Mouse (Mus musculus): Measurements from ENCODE around the gene Gimap8.

Gene Gimap8

DNA sequence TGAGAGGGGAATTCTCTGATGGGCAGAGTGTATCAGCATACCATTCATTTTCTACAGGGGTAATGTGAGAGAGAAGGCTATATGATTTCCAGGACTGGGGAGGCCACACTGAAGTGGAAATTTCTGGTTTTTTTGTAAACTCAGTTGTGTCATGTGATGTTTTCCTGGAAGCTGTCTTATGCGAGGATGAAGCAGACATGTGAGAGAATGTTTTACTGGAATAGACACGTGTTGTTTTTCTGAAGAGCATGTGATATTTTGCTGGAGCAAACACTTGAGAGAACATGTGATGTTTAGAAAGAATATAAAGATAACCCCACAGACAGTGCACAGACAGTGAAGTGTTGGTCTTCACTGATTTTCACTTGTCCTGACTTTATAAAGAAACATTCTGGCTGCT, 8.5 kb upstream of the Gimap8 start:
- DNase-seq (ENCODE audit: low read depth): no peak

DNA sequence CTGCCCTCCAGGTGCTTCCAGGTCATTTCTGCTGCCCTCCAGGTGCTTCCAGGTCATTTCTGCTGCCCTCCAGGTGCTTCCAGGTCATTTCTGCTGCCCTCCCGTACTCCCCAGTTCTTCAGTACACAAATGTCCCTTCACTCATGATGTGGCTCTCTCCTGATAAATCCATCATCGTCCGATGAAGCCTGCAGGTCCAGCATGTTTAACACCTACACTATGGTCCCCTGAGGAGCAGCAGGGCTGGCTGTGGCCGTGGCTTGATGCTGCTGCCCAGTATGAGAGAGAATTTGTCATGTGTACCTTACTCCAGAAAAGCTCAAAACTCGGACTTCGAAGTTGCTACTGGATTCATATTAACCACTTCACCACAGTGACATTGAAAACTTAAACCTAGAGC, 5.6 kb upstream of the Gimap8 start:
- DNase-seq (ENCODE audit: low read depth): no peak

DNA sequence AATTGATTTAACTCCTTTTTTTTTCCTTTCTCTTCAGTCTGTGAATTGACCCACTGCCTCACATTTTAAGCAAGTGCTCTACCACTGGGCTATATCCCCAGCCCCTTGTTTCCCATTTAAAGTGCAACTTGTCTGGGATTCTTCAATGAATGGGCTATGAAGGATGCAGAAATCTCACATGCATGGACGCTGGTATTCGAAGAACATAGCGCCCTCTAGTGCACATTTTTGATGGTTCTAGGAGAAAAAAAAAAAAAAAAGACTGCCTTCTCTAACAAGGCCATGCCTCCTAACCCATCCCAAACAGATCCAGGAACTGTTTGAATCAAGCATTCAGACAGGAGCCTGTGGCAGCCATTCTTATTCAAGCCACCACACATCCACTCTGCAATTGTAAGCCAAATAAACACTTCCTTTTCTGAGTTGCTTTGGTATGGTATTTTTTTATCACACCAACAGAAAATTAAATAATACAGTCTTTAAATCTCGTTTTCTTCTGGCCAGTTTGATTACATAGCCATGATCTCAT, 4.2 kb upstream of the Gimap8 start:
- peak; percentile 90 for DNase-seq (ENCODE audit: low read depth)

DNA sequence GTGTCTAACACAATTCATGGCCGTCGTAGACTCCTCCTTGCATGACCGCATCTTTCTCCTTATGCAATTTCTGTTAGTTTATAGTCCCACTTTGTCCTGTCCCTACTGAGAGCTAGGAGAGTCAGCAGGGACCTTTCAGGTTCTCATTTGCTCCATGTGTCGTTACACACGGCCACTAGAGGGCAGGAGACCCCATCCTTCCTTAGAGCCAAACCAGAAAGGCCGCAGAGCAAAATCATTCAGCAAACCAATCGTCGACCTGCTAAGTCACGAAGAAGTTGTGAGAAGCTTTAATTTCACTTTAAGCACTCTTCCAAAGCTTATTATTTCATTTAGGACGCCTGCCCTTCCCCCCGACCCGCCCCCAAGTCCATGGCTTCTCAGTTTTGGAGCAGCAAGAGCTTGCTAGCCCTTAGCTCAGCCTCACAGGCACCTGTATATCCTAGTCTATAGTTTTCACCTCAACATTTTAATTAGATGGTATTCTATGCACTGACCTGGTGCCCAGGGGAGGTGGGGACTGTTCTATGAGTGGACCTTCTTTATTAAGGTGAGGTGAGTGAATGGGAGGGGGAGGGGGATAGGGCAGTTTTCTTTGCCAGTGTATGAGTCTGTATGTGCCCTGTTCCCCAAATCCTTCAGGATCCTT, 1.2 kb upstream of the Gimap8 start:
- DNase-seq (ENCODE audit: low read depth): peak; percentile 82

DNA sequence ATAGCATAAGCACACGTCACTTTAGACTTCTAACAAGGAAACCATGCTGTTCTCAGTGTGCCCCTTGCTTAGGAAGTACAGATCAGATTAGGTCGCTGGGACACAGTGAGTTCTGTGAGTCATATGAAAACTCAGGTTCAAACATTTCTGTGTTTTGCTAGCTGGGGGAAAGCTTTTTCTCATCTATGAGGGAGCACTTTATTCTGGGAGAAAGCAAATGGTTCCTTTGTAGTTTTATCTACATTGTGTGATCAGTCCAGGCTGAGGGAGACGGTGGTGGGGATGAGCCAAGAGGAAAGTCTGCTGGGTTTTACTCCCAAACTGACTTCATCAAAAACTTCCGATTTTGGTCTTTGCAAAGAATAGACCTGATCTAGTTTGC, 734 bp upstream of the Gimap8 start:
- no peak for DNase-seq (ENCODE audit: low read depth)

DNA sequence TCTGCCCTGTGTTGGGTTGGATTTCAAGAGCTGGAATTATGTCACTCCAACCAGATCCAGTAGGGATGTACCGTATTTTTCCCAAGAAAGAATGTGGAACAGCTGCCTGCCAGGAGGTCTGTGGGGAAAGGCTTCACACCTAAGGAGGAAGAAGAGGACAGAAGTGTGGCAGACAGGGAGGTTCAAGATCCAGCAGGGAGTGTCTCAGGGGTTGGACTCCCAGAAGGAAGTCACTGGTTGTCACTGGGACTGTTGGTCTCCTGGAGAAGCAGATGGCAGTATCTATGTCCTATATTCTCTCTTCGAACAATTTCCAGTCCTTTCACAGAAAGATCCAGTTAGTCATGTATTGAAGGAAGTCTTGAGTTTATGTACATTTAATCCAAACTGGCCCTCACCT, 577 bp downstream of the Gimap8 start:
- no peak for DNase-seq (ENCODE audit: low read depth)

DNA sequence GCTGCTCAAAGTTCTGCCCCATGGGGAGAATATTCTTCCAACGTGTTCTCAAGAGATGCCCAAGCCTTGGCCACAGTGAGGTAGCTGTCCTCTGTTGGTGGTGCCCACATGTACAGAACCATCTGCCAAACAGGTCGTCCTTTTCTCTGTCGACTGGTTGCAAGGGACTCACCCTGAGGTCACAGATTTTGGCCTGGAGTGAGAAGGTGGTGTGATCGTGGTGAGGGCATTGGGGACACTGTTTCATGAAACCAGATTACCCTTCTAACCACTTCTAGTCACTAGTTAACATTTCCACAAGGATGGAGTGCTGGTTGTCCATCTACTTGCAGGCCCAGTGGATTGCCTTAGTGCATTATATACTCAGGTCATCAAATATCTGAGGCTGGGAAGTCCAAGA, 1.7 kb downstream of the Gimap8 start:
- DNase-seq (ENCODE audit: low read depth): no peak

DNA sequence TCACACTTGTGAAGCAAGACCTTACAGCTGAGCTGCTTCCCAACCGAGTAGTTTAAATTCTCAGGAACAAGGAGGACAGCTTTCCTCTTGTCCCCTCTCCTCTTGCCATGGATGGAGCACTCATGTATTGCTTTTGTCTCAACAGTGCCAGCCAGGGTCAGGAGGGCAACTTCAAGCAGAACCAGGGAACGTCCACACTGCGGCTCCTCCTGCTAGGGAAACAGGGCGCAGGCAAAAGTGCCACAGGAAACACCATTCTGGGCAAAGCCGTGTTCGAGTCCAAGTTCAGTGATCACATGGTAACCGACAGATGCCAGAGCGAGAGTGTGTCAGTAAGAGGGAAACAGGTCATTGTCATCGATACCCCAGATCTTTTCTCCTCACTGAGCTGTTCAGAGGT, 3.0 kb downstream of the Gimap8 start:
- DNase-seq (ENCODE audit: low read depth): no peak

DNA sequence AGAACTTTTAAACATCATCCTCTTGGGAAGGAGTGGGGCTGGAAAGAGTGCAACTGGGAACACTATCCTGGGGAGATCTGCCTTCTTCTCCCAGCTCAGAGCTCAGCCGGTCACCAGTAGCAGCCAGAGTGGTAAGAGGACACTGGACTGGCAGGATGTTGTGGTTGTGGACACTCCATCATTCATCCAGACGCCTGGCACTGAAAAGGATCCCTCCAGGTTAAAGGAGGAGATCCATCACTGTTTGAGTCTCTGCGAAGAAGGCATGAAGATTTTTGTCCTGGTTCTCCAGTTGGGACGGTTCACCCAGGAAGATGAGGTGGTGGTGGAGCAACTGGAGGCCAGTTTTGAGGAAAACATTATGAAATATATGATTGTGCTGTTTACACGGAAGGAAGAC, 11.7 kb downstream of the Gimap8 start:
- DNase-seq (ENCODE audit: low read depth): no peak

DNA sequence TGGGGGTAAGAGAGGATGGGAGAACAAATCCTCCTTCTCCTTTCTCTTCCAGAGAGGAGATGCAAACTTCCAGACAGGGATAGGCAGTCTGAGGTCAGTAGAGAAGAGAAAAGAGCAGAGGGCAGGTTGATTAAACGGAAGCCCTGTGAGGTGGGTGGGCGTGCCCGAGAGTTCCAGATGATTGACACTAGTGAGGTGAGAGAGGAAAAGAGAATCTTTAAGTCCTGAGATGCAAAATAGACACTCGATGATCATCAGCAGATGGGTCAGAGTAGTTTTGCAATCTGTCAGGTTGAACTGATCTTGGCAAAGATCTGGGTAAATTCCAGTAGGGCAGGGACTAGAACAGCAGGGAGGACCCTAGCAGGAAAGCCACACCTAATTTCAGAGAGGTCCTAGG, 17.7 kb downstream of the Gimap8 start:
- DNase-seq (ENCODE audit: low read depth): no peak

DNA sequence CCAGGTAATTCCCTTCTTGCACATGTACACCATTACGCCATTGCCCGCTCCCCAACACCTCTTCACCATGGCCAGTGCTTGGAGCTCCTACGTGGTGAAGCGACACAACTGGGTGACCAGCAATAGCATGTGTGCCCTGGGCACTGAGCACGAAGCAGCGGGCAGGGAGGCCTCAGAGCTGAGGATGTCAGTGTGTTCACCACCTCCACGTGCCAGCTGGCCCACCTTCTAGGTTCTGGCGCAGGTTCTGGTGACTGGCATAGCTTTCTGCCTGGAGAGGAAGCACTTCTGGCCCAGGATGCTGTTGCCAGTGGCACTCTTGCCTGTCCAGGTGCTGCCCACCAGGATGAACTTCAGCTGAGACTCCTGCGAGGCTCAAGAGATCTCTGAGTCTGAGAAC, 18.4 kb downstream of the Gimap8 start:
- DNase-seq (ENCODE audit: low read depth): no peak

DNA sequence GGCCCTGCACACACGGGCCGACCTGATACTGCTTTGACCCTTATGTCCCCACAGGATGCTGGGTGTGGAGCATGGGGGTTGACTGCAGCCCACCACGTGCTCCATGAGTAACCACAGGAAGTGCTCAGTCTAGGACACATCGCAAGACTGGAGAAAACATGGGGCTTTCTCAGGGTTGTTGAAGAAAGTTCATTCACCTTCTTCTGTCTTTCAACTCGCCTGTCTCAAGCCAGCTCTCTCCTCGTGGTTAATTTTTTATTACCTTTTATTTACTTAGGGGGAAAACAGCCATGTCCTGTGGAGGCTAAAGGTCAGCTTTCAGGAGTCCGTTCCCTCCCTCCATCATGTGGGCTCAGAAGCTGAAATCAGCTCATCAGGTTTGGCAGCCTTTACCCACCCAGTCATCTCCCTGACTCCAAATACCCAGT, 19.1 kb downstream of the Gimap8 start:
- no peak for DNase-seq (ENCODE audit: low read depth)

DNA sequence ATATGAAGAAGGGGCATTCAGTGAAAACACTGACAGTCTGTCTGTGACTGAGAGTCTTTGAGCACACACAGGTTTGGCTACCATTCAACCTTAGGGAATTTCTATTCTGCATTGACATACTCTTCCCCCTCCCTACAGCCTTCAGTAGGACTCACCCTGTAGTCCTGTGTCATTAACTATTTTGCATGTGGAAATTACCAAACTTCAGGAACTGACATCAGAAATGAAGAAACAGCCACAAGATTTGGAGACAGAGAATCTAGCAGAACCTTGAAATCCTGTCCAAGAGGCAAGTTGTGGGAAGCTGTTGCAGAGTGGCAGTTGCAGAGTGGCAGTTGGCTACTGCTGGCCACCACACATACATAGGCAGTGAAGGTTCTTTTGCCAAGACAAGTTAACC, 21.0 kb downstream of the Gimap8 start:
- DNase-seq (ENCODE audit: low read depth): no peak

DNA sequence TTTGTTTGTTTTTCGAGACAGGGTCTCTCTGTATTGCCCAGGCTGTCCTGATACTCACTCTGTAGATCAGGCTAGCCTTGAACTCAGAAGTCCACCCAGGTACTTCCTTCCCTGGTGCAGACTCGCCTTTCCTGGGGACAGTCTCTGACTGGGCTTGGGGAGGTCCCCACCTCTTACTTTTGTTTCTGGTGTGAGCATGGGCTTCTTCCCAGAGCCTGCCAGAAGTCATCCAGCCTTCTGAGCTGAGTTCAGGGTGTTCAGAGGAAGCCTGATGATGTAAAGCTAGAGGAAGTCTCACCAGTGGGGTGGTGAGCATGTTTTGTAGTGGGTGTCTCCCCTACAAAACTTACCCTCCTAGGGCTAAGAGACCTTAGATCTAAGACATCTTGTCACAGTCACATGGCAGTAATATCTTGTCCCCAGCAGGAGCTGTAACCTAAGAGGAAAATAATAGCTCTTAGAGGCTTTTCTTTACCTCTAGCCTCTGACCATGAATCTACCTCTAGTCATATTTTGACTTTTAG, 22.5 kb downstream of the Gimap8 start:
- no peak for DNase-seq (ENCODE audit: low read depth)

DNA sequence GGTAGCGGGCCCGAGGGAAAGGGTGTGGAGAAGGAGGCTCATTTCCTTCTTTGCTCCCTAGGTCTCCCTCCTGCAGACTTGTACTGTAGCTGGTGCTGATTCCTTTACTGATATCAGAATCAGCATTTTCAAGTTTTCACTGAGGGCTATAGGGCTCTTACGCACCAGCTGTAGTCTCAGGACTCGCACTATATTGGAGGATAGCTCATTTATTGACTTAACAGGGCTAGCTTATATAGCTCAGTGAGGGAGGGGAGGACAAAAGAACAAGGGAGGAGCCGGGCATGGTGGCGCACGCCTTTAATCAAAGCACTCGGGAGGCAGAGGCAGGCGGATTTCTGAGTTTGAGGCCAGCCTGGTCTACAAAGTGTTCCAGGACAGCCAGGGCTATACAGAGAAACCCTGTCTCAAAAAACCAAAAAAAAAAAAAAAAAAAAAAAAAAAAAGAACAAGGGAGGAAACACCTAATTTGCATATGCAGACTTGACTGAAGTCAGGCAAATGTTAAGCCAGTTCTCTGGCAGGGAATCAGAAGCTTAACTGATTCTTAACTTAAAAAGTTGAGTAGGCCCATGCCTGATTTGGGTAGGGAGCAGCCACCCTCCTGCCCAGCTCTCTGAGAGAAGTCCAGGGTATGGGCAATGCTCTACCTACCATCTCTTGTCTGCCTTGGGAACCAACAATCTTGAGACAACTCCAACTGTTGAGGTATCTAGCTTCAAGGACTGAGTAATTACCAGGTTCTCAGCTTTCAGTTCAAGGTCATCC, 27.4 kb downstream of the Gimap8 start:
- DNase-seq (ENCODE audit: low read depth): no peak

DNA sequence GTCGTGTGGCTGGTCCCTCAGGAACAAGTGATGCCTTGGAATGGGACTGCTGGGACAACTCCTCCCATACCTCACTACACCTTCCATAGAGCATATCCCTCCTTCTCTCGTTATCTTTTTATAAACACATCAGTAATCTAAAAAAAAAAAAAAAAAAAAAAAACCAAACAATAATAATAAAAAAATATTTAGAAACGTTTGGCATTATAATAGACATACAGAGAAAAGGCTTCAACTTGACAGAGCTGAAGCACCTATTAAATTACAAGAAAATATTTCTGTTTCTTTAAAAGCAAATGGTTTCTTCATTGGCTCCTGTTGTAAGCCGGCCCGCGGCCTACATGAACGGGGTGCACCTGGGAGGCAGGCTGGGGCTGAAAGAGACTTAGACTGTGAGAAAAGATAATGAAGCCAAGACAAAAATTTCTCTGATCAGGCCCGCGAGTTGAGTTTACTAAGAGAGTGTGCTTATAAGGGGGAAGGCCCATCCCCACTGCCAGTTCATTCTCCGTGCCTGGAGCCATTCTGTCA, 28.4 kb downstream of the Gimap8 start:
- no peak for DNase-seq (ENCODE audit: low read depth)

DNA sequence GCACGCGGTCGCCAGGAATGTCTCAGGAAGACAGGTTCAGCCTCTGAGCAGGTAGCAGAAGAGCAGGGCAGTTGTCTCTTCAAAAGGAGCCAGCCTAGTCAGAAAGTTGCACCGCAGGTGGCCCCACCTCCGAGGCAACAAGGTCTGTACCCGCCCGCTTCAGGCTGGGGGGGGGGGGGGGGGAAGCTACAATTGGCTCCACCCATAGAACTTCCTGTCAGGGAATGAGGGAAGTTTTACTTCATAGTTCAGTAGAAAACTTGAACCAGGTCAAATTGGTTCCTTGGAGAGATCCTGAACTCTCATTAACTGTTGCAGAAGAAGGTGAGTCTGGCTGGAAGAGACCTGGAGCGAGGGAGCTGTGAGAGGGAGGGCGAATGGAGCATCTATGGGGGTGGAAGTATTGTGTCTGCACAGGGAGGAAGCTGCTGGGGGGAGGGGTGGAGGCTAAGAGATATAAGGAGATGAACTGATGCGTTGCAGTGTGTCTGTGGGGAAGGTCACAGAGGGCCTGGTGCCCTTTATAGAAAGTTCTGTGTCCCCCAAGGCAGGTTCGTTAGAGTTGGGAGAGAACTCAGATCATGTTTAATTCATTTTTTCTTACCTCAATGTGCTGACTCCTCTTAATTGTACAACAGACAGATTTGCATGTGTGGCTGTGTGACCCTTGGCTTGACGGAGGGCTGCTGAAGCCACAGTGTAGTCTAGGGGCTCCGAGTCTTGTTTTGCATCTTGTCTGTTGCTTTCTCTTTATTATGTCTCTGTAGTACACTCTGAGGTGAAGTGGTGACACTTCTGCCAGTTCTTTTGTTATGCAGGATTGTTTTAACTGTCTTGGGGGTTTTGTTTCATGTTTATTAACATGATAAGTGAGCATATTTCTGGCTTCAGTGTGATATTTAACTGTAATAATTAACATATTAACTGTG, 29.2 kb downstream of the Gimap8 start, which contains the start of gene Gimap9:
Gimap9 (plus strand) TSS at position 199 of the 929 bp plus-strand sequence.
- peak; percentile 62 for DNase-seq (ENCODE audit: low read depth)

DNA sequence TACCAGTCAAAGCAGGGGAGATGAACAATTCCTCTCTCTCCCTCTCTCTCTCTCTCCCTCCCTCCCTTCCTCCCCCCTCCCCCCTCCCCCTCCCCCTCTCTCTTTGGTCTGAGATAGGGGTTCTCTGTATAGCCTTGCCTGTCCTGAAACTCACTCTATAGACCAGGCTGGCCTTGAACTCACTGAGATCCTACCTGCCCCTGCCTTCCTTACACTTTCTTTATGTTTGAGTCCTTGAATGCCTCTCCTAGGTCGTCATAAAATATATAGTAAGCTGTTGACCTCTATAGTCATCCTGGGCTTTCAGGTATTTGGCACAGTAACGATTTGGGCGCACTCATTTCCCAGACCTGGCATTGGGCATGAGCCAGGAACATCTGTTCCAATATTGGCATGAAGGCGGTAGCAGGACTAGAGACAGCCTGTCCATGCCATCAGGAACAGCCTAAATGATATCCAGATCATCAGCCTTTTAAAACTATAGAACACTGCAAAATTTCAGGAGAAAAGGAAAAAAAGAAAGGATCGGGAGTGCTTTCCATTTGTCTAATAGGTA, 29.9 kb downstream of the Gimap8 start:
- no peak for DNase-seq (ENCODE audit: low read depth)

DNA sequence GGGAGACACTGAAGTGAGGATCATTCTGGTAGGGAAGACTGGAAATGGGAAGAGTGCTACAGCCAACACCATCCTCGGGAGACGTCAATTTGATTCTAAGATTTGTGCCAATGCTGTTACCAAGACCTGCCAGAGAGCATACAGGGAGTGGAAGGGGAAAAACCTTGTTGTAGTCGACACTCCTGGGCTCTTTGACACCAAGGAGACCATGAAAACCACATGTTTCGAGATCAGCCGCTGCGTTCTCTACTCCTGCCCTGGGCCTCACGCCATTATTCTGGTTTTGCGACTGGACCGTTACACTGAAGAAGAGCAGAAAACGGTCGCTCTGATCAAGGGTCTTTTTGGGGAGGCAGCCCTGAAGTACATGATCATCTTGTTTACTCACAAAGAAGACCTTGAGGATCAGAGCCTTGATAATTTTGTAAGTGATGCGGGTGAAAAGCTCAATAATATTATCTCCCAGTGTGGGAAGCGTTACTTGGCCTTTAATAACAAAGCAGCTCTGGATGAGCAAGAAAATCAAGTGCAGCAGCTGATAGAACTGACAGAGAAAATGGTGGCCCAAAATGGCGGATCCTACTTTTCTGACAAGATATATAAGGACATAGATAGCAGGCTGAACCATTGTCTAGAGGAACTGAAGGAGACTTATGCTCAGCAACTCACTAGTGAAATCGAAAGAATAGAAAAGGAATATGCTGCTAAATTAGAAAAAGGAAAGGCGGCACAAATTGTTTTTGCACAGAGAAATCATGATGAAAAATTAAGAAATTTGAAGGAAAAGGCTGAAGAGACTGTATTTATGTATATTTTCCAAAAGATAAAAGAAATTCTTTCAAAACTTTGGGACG, 30.7 kb downstream of the Gimap8 start:
- DNase-seq (ENCODE audit: low read depth): no peak

DNA sequence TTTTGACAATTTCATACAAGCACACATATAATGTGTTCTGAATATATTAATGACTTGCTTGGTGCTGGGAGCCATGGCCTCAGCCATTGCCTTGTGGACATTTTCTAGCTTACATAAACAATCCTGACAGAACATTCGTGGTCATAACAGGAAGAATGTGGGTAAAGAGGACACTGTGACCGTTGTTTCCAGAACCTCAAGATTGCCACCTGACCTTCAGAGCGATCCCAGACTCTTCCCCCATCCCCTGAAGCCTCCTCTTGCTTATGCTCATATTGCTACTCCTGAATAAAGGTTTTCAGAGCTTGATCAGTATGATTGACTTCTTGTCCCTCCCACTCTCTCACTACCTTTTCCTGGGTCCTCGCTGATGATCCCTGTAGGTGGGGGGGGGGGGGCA, 31.4 kb downstream of the Gimap8 start:
- DNase-seq (ENCODE audit: low read depth): no peak

DNA sequence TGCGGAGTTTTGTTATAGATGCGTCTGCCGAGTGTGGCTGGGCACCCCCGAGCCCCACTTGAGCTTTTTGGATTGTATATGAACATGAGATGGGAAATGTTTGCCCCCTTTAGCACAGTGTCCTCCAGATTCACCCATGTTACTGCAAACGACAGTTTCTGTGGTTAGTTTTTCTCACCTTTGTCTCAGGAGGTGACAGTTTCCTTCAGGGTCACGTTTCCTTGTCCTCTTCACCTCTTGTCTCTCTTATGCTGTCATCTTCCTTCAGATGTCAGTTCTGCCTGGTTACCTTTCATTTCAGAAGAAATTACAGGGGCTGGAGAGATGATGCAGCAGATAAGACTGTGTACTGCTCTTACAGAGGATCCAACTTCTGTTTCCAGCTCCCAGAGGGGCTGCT, 32.7 kb downstream of the Gimap8 start:
- no peak for DNase-seq (ENCODE audit: low read depth)
